Mouse (Mus musculus) gastrocnemius, postnatal 14 days (tissue): ENCODE measurements around the gene Fbxw15. TPM values are rescaled to one million over a fixed set of nuclear protein-coding genes. Genes with fewer than 3 reads are reported as not detected.
"Not testable (repeated sequence)": the region's sequence is repeated elsewhere in the genome, so short reads cannot be mapped to it uniquely, and the experiment has no call there.

ENCODE experiments used
- DNase-seq: peaks from one replicate; pipeline ENCODE4 v3.0.0; 2021; ENCODE audit warnings: mixed read lengths
- intact Hi-C: fragments of 180-260 bp; cut with DNase I; formaldehyde crosslinking; loops from one replicate; pipeline ENCODE4 v1.15.1; 2025; ENCODE audit warnings: low total_unique reads
- long read RNA-seq, 2 experiments: library from polyadenylated mRNA; stranded (forward); transcript quantifications; one replicate each; pipeline ENCODE4 v2.0.0; 2021
- total RNA-seq, 2 experiments: library from RNA; stranded (reverse); gene quantifications; 2 replicates each; pipeline ENCODE4 v1.2.3; 2021

Fbxw15 gene
- total RNA-seq: not detected
- long read RNA-seq, experiment 1: 0 reads
- long read RNA-seq, experiment 2: 0 reads

DNA sequence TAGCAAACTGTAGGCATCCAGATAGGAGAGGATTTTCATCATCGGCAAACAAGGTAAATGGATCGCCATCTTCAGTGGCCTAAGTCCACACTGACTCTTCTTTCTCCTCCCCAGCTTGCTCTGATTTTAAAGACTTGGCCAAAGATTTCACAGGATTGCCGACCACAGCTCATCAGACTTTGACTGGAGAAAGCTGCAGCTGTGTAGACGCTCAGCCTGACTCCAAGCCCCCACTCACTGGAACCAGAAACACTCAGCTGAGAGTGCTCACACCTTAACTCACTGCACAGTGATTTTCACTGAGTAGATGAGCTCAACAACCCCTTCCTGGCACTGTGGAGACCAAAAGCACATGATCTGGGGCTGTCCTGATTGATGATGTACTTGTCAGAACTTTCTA is at the start of gene Fbxw15:
Gene Fbxw15 (minus strand): TSS at position 101 of the 400 bp plus-strand sequence.
- DNase-seq, intact Hi-C loops: not testable (repeated sequence)

GRCm38 (mm10) chr9:109606837-109607236 is 38.8 kb upstream of the Fbxw15 start:
- not testable (repeated sequence) for DNase-seq

GRCm38 (mm10) chr9:109602128-109602527 is 34.1 kb upstream of the Fbxw15 start:
- DNase-seq, intact Hi-C loops: not testable (repeated sequence)

More at GRCm38 (mm10) chr9:109606837-109607236, 38.8 kb upstream of the Fbxw15 start:
- intact Hi-C loops: not testable (repeated sequence)

GRCm38 (mm10) chr9:109597226-109597625 is 29.2 kb upstream of the Fbxw15 start:
- DNase-seq: no peak
- intact Hi-C loops: no loop called here

DNA sequence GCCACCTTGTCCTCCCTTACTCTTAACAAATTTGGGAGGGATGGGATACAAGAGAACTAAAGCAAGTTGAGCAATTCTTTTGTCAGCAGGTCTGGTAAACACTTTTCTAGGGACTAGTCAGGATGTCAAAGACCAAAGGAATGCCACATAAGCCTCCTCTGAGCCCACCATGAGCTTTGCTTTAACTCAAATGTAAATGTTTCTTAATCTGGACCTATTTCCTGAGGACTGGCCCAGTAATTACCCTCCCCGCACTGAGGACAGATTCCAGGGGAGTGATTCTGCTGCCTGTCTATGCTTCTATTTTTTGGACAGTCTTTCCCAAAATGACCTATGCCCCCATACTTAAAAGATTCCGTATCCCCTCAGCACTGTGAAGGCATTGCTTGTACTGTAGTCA is 26.8 kb upstream of the Fbxw15 start:
- intact Hi-C loops: no loop called here

DNA sequence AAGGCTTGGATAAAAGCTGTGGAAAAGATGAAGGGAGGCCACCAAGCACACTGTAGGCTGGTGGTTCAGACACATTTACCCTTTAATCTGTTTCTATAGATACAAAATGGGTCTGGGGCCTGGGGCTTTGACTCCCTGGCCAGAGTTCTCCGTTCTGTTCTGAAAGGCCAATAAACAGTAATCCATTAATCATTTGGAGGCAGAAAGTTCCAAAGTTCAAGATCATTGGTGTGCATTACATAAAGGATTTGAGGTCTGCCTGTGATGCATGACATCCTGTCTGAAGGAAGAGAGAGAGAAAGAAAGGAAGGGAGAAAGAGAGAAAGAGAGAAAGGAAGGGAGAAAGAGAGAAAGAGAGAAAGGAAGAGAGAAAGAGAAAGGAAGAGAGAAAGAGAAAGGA is 2.5 kb downstream of the Fbxw15 start:
- intact Hi-C loops: no loop called here

More for the DNA sequence above, 26.8 kb upstream of the Fbxw15 start:
- DNase-seq: no peak

DNA sequence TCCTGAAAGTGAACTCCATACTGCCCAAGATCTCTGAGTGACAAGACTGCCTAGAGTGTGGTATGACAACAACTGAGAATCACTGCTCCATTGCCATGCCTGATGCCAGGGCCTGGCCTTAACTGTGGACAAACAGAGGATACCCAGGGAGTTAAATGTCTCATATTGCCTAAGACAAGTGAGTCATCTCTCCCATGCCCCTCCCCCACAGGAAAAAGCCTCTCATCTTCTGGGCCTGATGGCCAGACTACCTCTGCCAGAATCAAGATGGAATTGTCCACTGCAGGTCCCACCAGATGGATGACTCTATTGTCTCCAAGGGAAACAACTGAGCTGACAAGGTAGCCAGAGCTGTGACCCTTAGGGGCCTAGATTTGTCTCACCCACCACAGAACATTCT is 6.0 kb downstream of the Fbxw15 start:
- DNase-seq, intact Hi-C loops: not testable (repeated sequence)

More for the DNA sequence above, 2.5 kb downstream of the Fbxw15 start:
- no peak for DNase-seq

DNA sequence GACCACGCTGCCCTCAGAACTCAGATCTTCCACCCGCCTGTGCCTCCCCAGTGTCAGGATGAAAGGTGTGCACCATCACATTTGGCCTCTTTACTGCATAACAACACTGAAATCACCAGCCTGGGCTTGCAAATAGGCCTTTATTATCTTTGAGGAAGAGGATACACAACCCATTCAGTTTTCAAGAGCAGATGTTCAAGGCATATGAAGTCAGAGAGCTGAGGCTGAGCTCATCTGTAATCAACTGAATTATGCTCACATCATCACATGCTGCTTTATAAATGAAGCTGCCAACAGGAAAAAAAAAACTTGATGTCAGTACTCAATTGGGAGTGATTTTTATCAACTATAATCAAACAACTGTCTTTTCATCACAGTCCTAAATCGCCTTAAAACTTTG is 15.6 kb downstream of the Fbxw15 start:
- no peak for DNase-seq
- intact Hi-C loops: no loop called here

- intact Hi-C loops, DNase-seq: not testable (repeated sequence)
Observed at GRCm38 (mm10) chr9:109549666-109550065, 18.4 kb downstream of the Fbxw15 start.

DNA sequence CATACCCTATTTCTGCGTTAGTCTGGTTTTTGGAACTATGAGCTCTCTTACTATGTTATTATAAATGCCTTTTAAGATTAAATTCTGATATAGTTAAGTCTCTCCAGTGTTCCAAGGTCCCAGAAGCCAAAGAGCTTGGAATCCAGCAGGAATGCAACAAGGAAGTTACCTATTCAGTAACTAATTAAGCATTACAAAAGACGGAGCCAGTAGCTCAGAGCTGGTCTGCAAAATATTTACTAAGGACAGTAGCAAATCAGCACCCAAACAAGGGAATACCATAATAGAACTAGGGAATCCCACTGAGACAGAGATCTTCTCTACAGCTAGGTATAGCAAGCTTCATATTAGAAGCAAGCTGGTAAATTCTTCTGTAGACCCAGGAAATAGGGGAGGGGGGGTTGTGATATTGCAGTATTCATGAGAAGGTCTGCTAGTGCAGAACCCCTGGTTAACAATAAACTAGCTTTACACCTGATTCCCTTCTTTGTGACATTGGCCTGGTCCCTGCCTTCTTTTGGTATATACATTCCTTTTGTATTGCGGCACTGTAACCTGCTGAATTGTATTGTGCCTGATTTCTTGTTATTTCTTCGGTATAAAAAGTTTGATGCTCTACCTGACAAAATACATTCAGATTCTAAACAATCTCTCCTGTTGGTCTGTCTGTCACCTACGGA is 44.5 kb downstream of the Fbxw15 start:
- no peak for DNase-seq

More for the DNA sequence above, 44.5 kb downstream of the Fbxw15 start:
- intact Hi-C loops: no loop called here

Other genes starting within 250 kb of the Fbxw15 start
- gene Fbxw28, start 228.6 kb downstream of the Fbxw15 start, total RNA-seq: not detected
- gene Fbxw22, start 164.0 kb downstream of the Fbxw15 start, total RNA-seq: not detected
- not detected for gene Fbxw16, start 119.1 kb downstream of the Fbxw15 start, total RNA-seq
- not detected for gene Fbxw19, start 72.4 kb downstream of the Fbxw15 start, total RNA-seq
- not detected for gene Fbxw24, start 57.8 kb upstream of the Fbxw15 start, total RNA-seq
- not detected for gene Fbxw25, start 96.4 kb upstream of the Fbxw15 start, total RNA-seq
- gene Fbxw18, start 134.4 kb upstream of the Fbxw15 start, total RNA-seq: not detected
- gene Fbxw26, start 177.8 kb upstream of the Fbxw15 start, total RNA-seq: not detected
- not detected for gene Fbxw27, start 222.4 kb upstream of the Fbxw15 start, total RNA-seq
- not detected for gene Spink8, start 244.0 kb upstream of the Fbxw15 start, total RNA-seq